Mouse (Mus musculus): ENCODE measurements around the gene Cox20.

Gene Cox20

DNA sequence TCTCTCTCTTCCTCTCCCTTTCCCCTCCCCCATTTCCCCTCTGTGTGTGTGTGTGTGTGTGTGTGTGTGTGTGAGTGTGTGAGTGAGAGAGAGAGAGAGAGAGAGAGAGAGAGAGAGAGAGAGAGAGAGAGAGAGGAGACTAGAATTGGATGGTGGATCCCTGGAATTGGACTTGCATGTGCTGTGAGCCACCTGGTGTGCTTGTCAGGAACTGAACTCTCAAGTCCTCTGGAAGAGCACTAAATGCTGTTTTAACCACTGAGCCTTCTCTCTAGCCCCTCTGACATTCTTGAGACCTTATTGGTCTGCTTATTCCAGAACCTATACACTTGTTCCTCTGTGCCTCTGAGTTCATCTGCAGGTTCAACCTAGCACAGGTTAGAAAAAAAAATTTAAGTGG, 32.7 kb downstream of the Cox20 start:
- no peak for DNase-seq (ENCODE audit: low spot score in 2 of 2)

DNA sequence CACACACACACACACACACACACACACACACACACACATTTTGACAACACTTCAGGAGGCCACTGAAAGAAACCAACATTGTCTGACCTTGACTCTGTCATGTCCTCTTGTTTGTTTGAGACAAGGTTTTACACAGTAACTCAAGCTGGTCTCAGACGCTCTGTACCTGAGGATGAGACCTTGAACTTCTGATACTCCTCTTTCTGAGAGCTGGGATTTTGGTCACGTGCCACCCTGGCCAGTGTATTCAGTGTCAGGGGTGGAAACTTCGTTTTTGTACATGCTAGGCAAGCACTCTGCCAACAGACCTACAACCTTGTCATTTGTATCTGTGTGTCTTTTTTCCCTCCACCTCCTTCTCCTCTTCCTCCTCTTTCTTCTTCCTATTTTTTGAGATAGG, 35.6 kb downstream of the Cox20 start:
- DNase-seq (ENCODE audit: low spot score in 2 of 2) = no peak

DNA sequence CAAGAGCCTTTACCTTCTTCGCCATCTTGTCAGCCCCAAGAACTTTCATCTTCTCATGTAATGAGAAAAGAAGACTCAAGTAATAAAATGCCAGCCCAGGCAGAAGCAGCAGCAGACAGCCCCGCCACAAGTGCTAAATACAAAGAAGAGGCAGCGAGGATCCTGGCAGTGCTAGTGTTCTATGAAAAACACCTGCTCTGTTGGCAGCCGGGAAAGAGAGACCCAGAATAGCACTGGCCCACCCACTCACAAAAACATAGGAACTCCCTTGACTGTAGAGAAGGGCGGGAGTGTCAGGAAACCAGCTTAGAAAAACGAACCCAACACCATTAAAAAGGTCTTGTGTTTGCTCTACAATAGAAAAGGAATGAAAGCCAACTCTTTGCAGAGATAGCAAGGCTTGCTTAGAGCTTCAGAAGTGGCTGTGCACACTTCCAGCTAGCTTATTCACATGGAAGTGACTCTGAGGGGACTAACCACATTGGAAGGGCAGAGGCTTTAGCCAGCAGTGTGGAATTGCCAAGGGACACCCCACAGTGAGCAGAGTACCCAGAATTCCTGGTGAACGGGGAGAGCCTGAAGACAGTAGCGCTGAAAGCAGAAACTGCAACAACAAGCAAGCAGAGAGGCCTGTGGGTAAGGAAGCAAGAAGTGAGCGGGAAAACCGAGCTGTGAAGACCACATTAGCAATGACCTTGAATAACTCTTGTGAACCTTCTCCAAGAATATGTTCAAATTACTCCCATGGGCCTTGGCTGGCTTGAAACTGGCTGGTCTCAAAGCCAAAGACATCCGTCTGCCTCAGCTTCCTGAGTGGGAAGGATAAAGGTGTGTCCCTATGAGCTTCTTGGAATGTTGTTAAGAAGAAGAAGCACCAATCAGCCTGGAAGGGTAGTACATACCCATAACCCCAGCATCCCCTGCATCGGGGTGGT, 39.1 kb downstream of the Cox20 start:
- peak; percentile 79 to 91 for DNase-seq (ENCODE audit: low spot score in 2 of 2)

DNA sequence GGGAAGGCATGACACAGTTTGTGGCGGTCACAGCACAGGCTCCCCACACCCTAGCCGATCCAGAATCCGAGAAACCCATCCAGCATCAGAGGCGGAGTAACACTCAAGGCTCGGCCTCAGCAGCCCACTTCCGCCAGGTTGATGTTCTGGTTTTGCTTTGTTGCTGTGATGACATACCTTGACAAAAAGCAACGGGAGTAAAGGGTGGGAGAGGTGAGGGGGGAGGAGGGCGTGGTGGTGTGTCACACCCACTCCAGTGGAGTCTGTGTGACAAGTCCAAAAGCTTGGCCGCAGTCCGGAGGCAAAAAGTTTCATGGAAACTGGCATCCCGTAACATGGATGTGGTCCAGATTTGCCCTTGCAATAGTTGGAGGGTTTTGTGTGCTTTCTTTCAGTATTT, 41.3 kb downstream of the Cox20 start:
- DNase-seq (ENCODE audit: low spot score in 2 of 2) = no peak

DNA sequence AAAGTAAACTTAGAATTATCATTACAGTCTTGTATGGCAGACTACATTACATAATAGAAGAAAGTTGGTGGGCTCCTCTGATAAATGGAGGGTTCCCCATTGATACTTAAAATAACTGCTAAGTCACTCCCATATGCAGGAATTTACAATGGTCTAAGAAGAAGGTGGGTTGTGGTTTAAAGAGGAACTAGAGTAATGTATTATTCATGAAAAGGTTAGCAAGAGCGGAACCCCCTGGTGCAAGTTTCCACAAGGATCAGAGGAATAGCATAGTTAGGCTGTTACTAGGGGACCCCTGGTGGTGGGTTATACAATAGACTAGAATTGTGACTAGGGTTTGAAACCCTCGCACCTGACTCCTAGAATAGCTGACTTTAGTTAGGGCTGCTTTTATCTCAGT, 41.8 kb downstream of the Cox20 start:
- no peak for DNase-seq (ENCODE audit: low spot score in 2 of 2)

DNA sequence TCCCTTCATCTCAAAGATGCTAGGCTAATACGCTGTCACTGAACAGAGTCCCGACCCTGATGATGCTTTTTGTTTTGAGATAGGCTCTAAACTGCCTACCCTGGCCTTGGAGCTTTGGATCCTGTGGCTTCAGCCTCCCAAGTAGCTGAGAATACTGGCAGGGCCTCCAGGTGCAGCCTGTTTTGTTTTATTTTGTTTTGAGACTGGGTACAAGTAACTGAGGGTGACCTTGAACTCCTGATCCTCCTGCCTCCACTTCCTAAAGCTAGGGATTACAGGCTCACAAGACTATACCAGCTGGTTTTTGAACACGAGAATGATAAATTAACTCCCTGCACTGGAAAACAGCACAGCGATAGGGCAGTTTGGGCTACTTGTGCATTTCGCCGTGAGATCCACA, 46.2 kb downstream of the Cox20 start:
- no peak for DNase-seq (ENCODE audit: low spot score in 2 of 2)

DNA sequence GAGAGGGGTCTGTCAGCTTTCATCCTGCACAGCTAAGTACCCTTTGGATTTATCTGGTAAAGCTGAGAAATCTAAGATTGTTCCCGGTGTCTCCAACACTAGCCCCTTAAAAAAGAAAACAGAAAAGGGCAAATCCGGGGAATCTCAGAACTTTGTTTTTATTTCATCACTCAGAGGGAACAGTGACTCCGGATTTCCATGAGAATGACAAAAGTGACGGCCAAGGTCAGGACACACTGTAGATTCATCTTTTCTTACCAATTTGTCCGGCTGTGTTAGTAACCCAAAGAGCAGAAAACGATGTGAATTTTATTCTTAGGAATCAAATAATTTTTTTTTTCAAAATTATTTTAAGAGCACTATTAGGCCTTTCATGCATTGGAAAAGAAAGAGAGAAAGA, 49.2 kb downstream of the Cox20 start:
- no peak for DNase-seq (ENCODE audit: low spot score in 2 of 2)

DNA sequence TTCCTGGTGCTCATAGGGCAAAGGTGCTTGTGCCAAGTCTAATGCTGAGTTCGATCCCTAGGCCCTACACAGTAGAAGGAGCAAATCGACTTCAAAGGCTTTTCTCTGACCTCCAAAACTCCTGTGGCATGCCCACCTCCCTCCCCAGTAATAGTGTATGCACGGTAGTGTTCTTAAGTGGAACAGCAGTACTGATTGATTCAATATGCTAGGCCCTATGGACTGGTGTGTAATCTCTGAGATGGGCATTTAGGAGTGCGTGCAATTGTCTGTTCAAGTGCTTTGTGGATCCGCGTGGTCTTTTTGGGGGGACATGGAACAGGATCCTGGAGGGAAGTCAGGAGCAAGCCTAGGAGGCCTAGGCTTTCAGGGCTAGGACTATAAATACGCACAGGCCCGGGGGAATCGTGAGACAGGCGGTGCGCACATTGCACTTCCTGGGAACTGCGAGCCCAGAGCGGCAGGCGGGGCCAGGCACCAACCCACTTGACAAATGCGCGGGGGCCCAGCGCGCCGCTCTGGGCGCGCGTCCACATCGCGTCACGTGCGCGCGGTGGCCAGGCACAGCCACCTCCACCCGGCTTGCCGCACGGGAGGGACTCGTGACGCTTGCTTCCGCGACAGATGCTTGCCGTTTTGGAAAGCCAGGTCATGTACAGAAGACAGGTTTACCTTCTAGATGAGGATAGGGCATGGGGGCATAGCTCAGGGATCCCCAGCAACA, 49.8 kb downstream of the Cox20 start:
- DNase-seq (ENCODE audit: low spot score in 2 of 2) = peak; percentile 95 to 96

DNA sequence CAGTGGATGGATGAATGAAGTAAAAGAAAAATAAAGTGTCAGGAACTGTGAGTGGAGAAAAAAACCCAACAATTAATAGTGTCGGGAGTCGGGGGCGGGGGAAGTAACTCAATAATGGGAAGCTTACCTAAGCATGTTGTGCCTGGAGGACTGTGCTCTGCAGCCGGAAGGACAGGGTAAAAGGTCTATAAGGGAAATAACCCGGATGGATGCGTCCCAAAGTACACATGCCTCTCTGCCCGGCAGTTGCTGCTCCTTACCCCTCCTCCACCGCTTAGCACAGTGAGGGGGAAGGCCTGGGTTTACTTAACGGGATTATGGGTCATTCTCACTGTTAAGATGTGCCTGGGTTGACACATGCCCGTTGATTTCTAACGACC, 50.3 kb downstream of the Cox20 start:
- peak; percentile 34 to 46 for DNase-seq (ENCODE audit: low spot score in 2 of 2)

All from right cerebral cortex, postnatal 10 days (tissue).